Mouse (Mus musculus) heart, embryonic 14.5 days (tissue): ENCODE measurements at regions not wholly inside any gene's neighbourhood (a gene's known extent, or its start where the extent isn't known, plus 50 kb on each side); places are given as distances from the start of the nearest gene placed in this dataset.

ENCODE experiments used
- ATAC-seq: fragments of 200-750 bp; cut with Nextera tagmentation; 2 replicates; pipeline ENCODE4 v1.8.0; 2017; ENCODE audit warnings: low read depth, moderate TSS enrichment; ENCODE audit not compliant: insufficient number of reproducible peaks, insufficient read depth, low FRiP score
- H3K27ac ChIP-seq, 2 experiments: fragments of 200-500 bp in 1 of 2; fragments of 300-500 bp in 1 of 2; sonication (generic) in 1 of 2; replicated peaks in 1 of 2; 2 replicates each; pipeline ENCODE4 v1.5.1; 2012 to 2014; ENCODE audit warnings: low read depth in 2 of 2, low read length in 2 of 2, control low read depth in 1 of 2, mild to moderate bottlenecking in 1 of 2, mixed read lengths in 1 of 2; ENCODE audit not compliant: control insufficient read depth in 1 of 2, insufficient read depth in 1 of 2
- H3K27me3 ChIP-seq: fragments of 300-500 bp; sonication (generic); 2 replicates; pipeline ENCODE4 v1.6.1; 2014; ENCODE audit warnings: mild to moderate bottlenecking, low read length, control low read depth; ENCODE audit not compliant: control insufficient read depth, insufficient read depth
- H3K36me3 ChIP-seq: fragments of 300-500 bp; sonication (generic); 2 replicates; pipeline ENCODE4 v1.6.1; 2014; ENCODE audit warnings: mild to moderate bottlenecking, control low read depth, low read length, mixed read lengths; ENCODE audit not compliant: control insufficient read depth, insufficient read depth
- H3K4me1 ChIP-seq, 2 experiments: fragments of 200-500 bp in 1 of 2; fragments of 300-500 bp in 1 of 2; sonication (generic) in 1 of 2; 2 replicates each; pipeline ENCODE4 v1.6.1; 2012 to 2014; ENCODE audit warnings: low read length in 2 of 2, control low read depth in 1 of 2, mixed read lengths in 1 of 2; ENCODE audit not compliant: control insufficient read depth in 2 of 2, insufficient read depth in 2 of 2
- H3K4me2 ChIP-seq: fragments of 300-500 bp; sonication (generic); 2 replicates; pipeline ENCODE4 v1.6.1; 2014; ENCODE audit warnings: mild to moderate bottlenecking, low read length
- H3K4me3 ChIP-seq, 2 experiments: fragments of 200-500 bp in 1 of 2; fragments of 300-500 bp in 1 of 2; sonication (generic) in 1 of 2; 2 replicates each; pipeline ENCODE4 v1.5.1; 2012 to 2014; ENCODE audit warnings: low read length in 2 of 2, mild to moderate bottlenecking in 2 of 2, control low read depth in 1 of 2, low read depth in 1 of 2, moderate library complexity in 1 of 2; ENCODE audit not compliant: control insufficient read depth in 1 of 2, insufficient read depth in 1 of 2
- H3K9ac ChIP-seq: fragments of 300-500 bp; sonication (generic); 2 replicates; pipeline ENCODE4 v1.6.1; 2014; ENCODE audit warnings: mild to moderate bottlenecking, low read length
- H3K9me3 ChIP-seq: fragments of 300-500 bp; sonication (generic); 2 replicates; pipeline ENCODE4 v1.6.1; 2016; ENCODE audit warnings: low read length, control low read depth; ENCODE audit not compliant: control insufficient read depth
- WGBS: fragments of 180-500 bp; shearing (Covaris S2); extraction: QIAGEN DNeasy Blood & Tissue Kit; methylation state at CpG from one replicate; pipeline ENCODE4 v1.1.7; 2014; 5-methylcytosine and 5-hydroxymethylcytosine counted together

DNA sequence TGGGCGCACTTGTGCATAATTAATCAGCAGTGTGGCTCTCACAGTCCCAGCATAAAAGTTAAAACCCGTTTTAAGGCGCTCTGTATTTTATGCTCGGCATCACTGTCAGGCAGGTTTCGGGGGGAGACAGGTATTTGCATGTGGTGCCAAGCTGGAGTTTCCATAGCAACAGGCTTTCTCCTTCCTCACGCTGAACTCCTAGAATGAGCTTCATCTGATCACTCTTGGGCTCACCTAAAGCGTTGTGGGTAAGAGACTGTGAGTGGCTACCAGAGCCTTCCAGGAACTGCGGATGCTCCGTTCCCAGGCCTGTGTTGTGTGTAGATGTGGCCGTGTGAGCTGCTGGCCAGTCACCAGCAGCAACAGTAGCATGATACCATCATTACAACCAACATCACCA, 161.5 kb downstream of the Ajap1 start:
- Histone ChIP-seq H3K4me3 (no peak overlapping the region), H3K27ac (no peak overlapping the region)
- 84% methylated on average over 10 of the region's 10 CpGs for WGBS

DNA sequence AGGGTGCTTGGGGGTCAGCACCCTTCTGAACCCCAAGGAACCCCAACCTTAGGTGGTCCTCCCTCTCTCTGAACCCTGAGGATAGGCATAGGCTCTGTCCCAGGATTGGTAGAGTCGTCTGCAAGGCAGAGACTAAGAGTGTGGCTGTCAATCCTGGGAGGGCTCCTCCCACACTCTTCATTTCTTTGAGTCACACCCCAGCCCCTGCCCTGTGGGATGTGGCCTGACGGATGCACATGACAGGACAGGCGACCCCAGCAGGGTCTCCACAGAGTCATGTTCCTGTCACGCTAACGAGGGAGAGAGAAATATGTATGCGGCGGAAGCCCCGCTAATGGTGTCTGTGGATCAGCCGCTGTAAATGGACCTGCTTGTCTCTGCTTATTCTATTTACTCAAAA, 162.0 kb downstream of the Ajap1 start:
- Histone ChIP-seq H3K9ac (no peak overlapping the region), H3K36me3 (no peaks in the 10 kb centered on the region), H3K4me3 (no peak overlapping the region), H3K27ac (no peak overlapping the region), H3K4me2 (no peak overlapping the region), H3K4me1 (peaks cover 8 to 10% of the 10 kb centered on the region in 2 experiments; a peak in 3 of 4 replicates), H3K9me3 (peaks cover 3% of the 10 kb centered on the region; the same call in 1 of the 2 replicates), H3K27me3 (no peaks in the 10 kb centered on the region)
- WGBS: 76% methylated on average over 9 of the region's 9 CpGs
- ATAC-seq: no peak

More for the DNA sequence above, 161.5 kb downstream of the Ajap1 start:
- no peaks in the 10 kb centered on the region for H3K36me3 ChIP-seq
- peaks cover 3% of the 10 kb centered on the region; the same call in 1 of the 2 replicates for H3K9me3 ChIP-seq
- no peaks in the 10 kb centered on the region for H3K27me3 ChIP-seq
- ATAC-seq: no peak
- H3K4me1 ChIP-seq: peaks cover 8 to 10% of the 10 kb centered on the region in 2 experiments; a peak in 3 of 4 replicates
- H3K9ac ChIP-seq: no peak overlapping the region
- no peak overlapping the region for H3K4me2 ChIP-seq

GRCm38 (mm10) chr4:153316964-153317724, 165.5 kb downstream of the Ajap1 start:
- H3K9ac ChIP-seq: no peak overlapping the region
- no peak overlapping the region for H3K27ac ChIP-seq
- H3K36me3 ChIP-seq: no peaks in the 10 kb centered on the region
- H3K4me2 ChIP-seq: peak overlapping the region; percentile 14; the same call in 1 of the 2 replicates
- H3K4me1 ChIP-seq: peaks cover 6 to 10% of the 10 kb centered on the region in 2 experiments; a peak in 3 of 4 replicates
- no peaks in the 10 kb centered on the region for H3K27me3 ChIP-seq
- peaks cover 3% of the 10 kb centered on the region; the same call in 1 of the 2 replicates for H3K9me3 ChIP-seq
- WGBS: 16% methylated on average over 16 of the region's 16 CpGs
- peak; percentile 33 for ATAC-seq
- H3K4me3 ChIP-seq: no peak overlapping the region

- Histone ChIP-seq H3K36me3 (no peaks in the 10 kb centered on the region), H3K4me2 (peak overlapping the region; percentile 14; the same call in 1 of the 2 replicates), H3K9me3 (peaks cover 3% of the 10 kb centered on the region; the same call in 1 of the 2 replicates), H3K4me1 (peaks cover 6 to 10% of the 10 kb centered on the region in 2 experiments; a peak in 3 of 4 replicates), H3K27me3 (no peaks in the 10 kb centered on the region), H3K9ac (no peak overlapping the region), H3K4me3 (no peak overlapping the region), H3K27ac (no peak overlapping the region)
- no peak for ATAC-seq
- WGBS: 67% methylated on average over 4 of the region's 4 CpGs
Measured at GRCm38 (mm10) chr4:153316519-153316918, 166.1 kb downstream of the Ajap1 start.

DNA sequence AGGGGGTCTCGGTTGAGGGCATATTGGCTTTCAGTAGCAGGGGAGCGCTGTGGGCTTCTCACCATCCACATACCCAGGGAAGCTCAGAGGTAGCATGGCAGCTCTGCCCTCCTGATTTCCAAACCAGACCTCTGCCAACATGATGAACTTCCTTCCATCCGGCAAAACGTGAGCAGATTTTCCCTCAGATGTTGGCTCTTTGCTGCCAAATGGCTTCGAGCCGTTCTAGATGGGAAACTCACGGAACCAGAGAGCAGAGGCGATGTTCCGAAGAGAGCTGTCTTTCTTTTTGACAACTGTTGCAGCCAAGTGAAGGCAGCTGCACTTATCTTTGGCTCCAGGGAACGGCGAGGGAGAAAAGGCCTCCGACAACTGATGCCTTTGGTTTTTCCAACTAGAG, 168.7 kb downstream of the Ajap1 start:
- H3K36me3 ChIP-seq: no peaks in the 10 kb centered on the region
- H3K4me1 ChIP-seq: peaks cover 9 to 13% of the 10 kb centered on the region in 2 experiments; a peak in 3 of 4 replicates
- H3K27ac ChIP-seq: no peak overlapping the region
- H3K4me2 ChIP-seq: no peak overlapping the region
- no peaks in the 10 kb centered on the region for H3K27me3 ChIP-seq
- no peak for ATAC-seq
- H3K4me3 ChIP-seq: no peak overlapping the region
- H3K9me3 ChIP-seq: peaks cover 2% of the 10 kb centered on the region; the same call in 1 of the 2 replicates
- WGBS: 69% methylated on average over 12 of the region's 12 CpGs
- no peak overlapping the region for H3K9ac ChIP-seq

DNA sequence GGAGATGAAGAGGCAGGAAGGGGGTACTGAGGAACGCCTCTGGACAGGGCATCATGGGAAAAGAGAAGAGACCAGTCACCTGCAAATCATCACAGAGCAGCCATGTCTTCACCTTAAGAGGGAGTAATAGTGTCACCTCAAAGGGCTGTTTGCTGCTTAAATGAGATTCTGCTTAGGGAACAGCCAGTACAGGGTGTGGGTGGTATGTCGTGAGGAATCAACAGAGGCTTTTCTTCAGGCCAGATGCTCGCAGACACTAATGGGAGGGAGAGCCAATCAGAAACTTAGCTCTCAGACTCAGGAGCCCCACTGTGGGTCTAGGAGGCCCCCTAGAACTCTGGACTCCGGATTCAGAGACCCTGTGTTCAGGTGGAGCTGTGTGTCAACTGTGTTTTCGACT, 171.0 kb downstream of the Ajap1 start:
- H3K4me1 ChIP-seq: peaks cover 3 to 4% of the 10 kb centered on the region in 2 experiments; a peak in 3 of 4 replicates

GRCm38 (mm10) chr4:153310641-153311040, 172.0 kb downstream of the Ajap1 start:
- Histone ChIP-seq H3K27me3 (no peaks in the 10 kb centered on the region), H3K4me2 (no peak overlapping the region), H3K4me1 (peaks cover 3% of the 10 kb centered on the region in 2 experiments; a peak in 2 of 4 replicates), H3K9me3 (no peaks in the 10 kb centered on the region), H3K9ac (no peak overlapping the region), H3K4me3 (no peak overlapping the region), H3K36me3 (no peaks in the 10 kb centered on the region), H3K27ac (no peak overlapping the region)
- WGBS: 14% methylated on average over 2 of the region's 2 CpGs
- ATAC-seq: no peak

More for the DNA sequence above, 171.0 kb downstream of the Ajap1 start:
- Histone ChIP-seq H3K27me3 (no peaks in the 10 kb centered on the region), H3K9me3 (no peaks in the 10 kb centered on the region), H3K4me3 (no peak overlapping the region), H3K27ac (no peak overlapping the region), H3K4me2 (no peak overlapping the region), H3K36me3 (no peaks in the 10 kb centered on the region), H3K9ac (no peak overlapping the region)
- 65% methylated on average over 5 of the region's 5 CpGs for WGBS
- ATAC-seq: no peak
